Mouse (Mus musculus): ENCODE data around the gene Eif4a2.

The Eif4a2 gene

GRCm38 (mm10) chr16:23106121-23106520, 1.1 kb upstream of the Eif4a2 start:
- DNase-seq: no peak

DNA sequence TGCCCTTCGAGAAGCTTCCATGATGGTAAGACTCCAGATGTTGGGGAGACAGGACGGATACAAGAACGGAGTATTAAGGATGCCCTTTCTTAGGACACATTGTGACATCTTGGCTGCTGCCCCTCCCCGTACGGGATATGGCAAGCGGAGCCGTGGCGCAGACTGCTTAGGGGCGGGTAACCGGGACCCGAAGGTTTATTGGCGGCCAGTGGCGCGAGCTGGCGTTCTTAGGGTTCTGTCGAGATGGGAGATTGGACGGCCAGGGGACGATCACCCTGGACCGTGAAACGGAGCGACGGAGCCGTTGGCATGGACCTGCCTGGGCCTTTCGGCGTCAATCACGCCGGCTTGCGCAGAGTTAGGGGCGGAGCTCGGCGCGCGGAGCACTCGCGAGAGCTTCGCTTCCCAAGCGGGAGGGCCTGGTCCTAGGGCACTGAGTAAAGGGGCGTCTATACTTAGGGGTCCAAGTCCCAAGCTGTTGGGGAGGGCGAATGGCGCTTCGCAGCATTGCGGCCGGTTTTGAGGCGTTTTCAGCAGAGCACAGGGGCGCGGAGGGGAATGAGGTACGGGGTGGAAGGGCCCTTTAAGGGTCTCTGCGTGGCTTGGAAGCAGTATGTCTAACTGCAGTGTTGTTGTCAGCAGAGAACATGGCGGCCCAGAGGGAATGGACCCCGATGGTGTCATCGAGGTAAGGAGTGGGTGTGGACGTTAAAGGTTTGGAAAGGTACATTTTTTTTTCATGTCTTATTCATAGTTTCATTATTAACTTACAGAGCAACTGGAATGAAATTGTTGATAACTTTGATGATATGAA, 909 bp downstream of the Eif4a2 start:
- peak; percentile 81 for DNase-seq

- DNase-seq: no peak
Observed at GRCm38 (mm10) chr16:23108943-23109342, 1.7 kb downstream of the Eif4a2 start.

DNA sequence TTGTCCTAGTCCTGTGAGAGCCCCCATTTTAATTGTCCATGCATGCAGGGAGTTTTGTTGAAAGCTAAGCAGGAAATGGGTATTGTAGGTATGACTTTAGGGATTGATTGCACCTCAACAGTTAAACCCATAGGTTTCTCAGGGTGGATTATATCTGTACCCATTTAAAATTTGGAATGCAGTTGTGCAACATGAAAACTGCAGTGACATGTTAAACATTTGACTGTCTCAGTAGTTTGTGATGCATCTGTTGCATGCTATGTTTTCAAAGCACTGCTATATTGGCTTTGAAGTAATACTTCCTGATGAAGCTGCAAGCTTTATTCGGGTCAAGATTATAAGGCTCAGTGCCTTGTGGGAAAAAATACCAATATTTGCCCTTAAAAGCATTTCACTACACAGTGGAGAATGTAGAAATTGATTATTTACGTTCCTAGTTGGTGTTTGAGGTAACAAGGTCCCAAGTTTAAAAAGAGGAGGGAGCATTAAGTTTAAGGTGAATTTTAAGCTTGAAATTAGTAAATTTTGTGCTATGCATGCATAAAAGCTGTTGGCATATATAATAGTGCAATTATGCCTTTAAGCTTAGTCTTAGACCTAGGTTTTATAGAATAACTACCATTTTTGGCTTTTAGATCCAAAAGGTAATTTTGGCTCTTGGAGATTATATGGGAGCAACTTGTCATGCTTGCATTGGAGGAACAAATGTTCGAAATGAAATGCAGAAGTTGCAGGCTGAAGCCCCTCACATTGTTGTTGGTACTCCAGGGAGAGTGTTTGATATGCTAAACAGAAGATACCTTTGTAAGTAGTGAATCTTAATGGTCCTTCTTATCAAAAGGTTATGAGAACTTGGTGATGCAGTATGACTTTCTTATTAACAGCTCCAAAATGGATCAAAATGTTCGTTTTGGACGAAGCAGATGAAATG, 2.4 kb downstream of the Eif4a2 start:
- no peak for DNase-seq

DNA sequence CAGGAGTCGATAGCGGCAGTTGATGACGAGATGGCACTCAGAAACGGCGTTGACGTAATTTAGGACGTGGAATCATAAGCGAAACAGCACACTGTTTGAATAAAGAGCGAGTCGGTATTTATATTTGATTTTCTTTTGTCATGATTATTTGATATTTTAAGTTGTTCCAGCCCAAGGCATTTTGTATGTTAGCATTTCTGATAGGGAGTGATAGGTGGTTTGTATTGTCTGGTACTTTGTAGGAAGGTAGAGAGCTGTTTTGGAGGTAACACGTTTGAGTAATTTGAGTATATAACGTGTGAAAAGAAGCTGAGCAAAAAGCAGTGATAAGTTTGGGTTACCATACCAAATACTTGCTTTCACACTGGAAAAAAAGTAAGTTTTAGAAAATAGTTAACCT, 5.1 kb downstream of the Eif4a2 start:
- DNase-seq: no peak

DNA sequence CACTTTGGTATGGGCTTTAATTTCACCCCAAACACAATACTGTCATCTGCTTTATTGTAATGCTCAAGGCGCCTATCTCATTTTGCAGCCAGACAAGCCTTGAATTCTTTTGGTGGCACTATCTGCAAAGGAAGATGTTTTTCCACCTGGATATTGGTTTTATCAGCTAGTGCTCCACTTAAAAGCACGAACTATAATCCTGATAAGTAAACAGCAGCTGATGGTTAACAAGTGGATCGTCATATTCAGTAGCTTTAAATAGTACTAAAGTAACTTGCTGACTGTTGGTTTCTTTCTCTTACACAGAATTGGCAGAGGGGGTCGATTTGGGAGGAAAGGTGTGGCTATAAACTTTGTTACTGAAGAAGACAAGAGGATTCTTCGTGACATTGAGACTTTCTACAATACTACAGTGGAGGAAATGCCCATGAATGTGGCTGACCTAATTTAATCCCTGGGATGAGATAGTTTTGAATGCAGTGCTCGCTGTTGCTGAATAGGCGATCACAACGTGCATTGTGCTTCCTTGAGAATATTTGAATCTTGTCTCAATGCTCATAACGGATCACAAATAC, 5.7 kb downstream of the Eif4a2 start:
- DNase-seq: no peak

GRCm38 (mm10) chr16:23113903-23114302, 6.7 kb downstream of the Eif4a2 start:
- no peak for DNase-seq

GRCm38 (mm10) chr16:23114339-23115171, 7.3 kb downstream of the Eif4a2 start:
- DNase-seq: no peak

DNA sequence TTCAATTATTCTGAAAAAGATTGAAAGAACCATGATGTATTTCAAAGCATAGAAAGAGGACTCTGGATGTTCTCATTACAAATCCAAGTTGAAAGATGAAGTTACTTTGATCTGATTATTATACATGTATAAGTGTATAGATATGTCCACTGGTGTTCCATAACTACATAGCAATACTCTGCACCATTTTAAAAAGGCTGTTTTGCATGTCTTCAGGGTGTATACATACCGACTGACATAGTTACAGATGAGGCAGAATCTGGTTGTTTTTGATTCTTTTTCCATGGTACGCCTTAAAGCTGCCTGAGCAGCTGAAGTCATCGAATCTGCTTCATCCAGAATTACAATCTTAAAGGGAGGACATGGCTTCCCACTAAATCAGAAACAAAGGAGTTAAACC, 8.2 kb downstream of the Eif4a2 start:
- no peak for DNase-seq

- DNase-seq: no peak
Observed at GRCm38 (mm10) chr16:23117173-23117572, 9.9 kb downstream of the Eif4a2 start.

DNA sequence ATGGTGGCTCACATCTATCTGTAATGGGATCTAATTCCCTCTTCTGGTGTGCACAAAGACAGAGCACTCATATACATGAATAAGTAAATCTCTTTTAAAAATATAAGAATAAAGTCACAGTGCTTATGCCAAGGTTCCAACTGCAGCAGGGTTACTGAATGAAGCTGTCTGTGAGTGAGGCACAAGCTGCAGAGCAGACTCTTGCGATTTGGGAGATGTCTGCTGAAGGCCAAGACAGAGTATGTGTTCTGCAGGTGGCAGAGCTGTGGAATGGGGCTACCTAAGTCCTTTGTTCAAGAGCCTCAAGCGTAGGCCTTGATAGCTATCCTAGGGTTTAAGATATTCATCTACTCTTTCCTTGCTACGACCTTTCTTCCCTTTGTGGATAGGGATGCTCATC, 15.2 kb downstream of the Eif4a2 start:
- no peak for DNase-seq

GRCm38 (mm10) chr16:23123104-23123503, 15.9 kb downstream of the Eif4a2 start:
- no peak for DNase-seq

DNA sequence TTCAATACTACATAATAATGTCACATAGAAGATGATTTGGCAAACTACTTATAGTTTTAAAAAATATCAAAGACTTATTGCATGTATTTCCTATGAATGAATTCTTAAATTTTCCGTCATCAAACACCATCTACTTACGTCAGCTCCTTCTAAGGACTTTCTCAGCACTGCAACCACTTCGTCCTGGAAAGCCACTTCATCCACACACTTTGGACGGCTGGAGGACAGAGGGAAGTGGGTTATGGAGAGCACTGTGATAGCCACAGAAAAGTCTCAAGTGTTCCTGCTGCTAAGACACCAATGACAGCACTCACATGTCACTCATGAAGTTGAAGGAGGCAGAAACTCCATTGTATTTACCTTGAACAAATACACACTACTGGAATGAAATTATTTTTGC, 17.2 kb downstream of the Eif4a2 start:
- DNase-seq: no peak

DNA sequence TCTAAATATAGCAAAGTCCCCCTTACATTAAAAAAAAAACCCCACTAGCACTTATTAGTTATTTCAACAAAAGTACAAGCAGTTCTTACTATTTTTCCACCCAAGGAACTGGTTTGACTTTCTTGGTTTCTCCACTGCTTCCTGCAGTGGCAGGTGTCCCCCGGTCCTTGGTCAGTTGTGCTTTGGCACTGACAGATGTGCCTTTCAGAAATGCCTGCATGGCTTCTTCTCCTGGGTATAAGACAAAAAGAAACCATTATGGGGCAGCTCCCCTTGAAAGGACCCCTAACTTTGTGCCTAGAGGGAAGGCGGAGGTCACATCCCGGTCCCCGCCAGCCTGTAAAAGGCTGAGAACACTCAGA, 20.0 kb downstream of the Eif4a2 start:
- DNase-seq: no peak

DNA sequence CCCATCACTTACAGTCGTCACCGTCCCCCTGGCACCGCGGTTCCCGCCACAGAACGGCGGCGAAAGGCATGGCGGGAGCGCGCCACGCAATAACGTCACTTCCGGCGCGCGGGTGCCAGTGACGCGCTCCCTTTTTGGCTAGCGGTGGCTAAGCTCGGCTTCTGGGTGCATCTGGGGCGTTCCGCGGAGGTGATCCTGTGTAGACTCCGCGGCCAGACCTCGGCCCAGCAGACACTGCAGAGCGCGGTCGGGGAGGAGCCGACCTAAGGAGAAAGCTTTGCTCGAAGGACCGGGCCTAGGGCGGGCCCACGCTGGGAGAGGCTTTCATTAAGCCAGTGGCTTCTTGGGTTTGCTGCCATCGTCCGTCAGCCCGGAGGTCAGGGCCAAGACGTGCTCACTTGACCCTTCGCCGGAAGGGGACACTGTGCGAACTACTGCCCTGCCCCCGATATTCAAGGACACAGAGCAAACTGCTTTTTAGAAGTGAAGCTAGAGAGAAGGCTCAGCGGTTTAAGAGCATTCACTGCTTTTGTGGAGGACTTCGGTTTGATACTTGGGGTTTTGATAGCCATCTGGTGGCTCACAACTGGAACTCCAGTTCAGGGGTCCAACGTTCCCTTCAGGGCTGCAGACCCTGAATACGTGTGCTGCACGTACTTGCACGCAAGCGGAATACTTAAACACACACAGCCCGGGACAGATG, 20.6 kb downstream of the Eif4a2 start, which contains the start of gene Rfc4:
Rfc4 (minus strand) TSS at position 65 of the 703 bp plus-strand sequence.
- DNase-seq: peak; percentile 93

DNA sequence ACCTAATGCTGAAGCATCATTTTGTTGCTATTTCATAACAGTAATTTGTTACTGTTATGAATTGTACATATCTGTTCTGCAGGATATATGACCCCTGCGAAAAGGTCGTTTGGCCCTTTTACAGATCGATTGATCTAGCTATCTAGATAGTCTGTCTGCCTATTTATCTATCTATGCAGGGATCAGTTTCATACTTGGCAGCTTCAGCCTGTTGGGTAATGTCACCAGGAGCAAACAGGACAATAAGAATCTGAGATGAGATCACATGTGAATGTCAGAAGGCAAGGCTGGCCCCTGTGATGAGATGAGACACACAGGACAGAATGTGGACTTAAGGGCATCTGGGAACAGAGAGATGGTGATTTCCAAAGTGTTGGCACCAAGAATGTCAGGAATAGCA, 23.1 kb downstream of the Eif4a2 start:
- DNase-seq: no peak

DNA sequence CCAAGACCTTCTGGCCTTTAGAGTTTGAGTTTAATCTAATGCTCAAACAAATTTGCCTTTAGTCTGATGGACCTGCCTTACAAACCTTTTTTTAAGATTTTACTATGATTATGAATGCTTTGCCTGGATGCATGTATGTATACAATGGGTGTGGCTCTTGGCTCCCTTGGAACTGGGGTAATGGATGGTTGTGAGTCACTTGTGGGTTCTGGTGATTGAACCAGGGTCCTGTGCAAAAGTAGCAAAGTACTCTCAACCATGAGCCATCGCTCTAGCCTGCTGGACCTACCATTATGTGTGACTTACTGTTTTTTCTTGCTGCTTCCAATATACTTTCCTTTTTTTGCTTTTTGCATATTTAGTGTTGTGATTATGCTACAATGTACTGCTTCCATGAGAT, 25.1 kb downstream of the Eif4a2 start:
- no peak for DNase-seq

DNA sequence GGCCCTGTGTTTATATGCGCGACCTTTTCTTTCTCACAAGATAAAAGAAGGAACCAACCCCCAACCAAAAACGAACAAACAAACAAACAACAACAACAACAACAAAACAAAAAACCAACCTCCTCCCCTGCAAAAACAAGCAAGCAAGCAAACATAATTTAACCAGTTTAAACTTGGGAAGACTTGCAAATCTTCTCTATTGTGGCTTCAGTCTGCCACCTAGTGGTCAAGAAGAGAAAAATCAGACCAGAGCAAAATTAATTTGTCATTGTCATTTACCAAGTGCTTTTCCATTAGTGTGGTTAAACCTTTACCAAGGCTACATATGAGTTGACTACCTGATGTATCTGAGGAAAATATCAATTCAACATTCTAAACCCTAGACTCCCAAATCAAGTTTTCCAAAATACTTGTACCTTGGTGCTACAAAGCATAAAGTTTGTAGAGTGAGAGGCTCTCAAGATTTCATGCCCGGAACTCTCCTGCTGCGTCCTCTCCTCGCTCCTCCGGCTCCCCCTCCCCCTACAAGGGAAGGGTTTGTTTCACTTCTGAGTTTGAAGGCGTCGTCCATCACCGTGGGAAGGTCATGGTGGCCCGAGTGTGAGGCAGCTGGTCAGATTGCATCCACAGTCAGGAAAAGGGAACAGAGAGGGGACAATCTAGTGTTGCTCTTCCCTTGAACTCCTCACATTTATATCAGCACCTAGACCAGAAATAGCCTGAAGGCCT, 28.3 kb downstream of the Eif4a2 start:
- no peak for DNase-seq

GRCm38 (mm10) chr16:23136406-23136970, 29.2 kb downstream of the Eif4a2 start:
- no peak for DNase-seq

- no peak for DNase-seq
Observed at GRCm38 (mm10) chr16:23140911-23141310, 33.7 kb downstream of the Eif4a2 start.

DNA sequence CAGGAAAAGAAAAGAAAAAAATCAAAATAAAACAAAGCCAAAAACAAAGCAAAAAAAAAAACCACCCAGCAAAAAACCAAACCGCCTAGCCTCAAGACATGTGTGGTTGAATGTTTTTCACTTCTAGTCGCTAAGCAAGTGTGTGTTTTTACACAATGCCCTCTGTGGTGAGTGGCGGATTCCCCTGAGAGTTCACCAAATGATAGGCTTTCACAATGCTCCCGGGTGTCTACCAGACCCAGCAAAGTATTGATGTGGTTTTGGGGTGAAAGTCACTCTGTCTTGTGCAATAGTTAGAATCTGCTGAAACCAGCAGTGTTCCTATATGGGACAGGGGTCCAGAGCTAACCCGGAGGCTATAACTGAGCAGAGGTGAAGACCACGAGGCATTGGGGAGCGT, 37.1 kb downstream of the Eif4a2 start:
- no peak for DNase-seq

Measured in cerebellum, adult 8-10 months (tissue).